Mouse (Mus musculus) liver, embryonic 15.5 days (tissue): ENCODE results near the gene Stx11. TPM values are rescaled to one million over a fixed set of nuclear protein-coding genes. Genes with fewer than 3 reads are reported as not detected.

ENCODE experiments used
- ATAC-seq: fragments of 200-750 bp; cut with Nextera tagmentation; 2 replicates; pipeline ENCODE4 v1.8.0; 2017; ENCODE audit warnings: moderate number of reproducible peaks, mild to moderate bottlenecking, moderate library complexity; ENCODE audit not compliant: insufficient read depth
- H3K27ac ChIP-seq: fragments of 300-500 bp; sonication (generic); replicated peaks from 2 replicates; pipeline ENCODE4 v1.5.1; 2015; ENCODE audit warnings: mild to moderate bottlenecking, inconsistent platforms
- H3K27me3 ChIP-seq: fragments of 300-500 bp; sonication (generic); 2 replicates; pipeline ENCODE4 v1.6.1; 2015; ENCODE audit warnings: mild to moderate bottlenecking, inconsistent platforms
- H3K36me3 ChIP-seq: fragments of 300-500 bp; sonication (generic); replicated peaks from 2 replicates; pipeline ENCODE4 v1.6.1; 2015; ENCODE audit warnings: moderate library complexity, mild to moderate bottlenecking, inconsistent platforms
- H3K4me1 ChIP-seq: fragments of 300-500 bp; sonication (generic); replicated peaks from 2 replicates; pipeline ENCODE4 v1.6.1; 2015; ENCODE audit warnings: inconsistent platforms
- H3K4me2 ChIP-seq: fragments of 300-500 bp; sonication (generic); 2 replicates; pipeline ENCODE4 v1.6.1; 2015; ENCODE audit warnings: moderate library complexity, mild to moderate bottlenecking, inconsistent platforms
- H3K4me3 ChIP-seq: fragments of 300-500 bp; sonication (generic); replicated peaks from 2 replicates; pipeline ENCODE4 v1.5.1; 2015; ENCODE audit warnings: mild to moderate bottlenecking, inconsistent platforms
- H3K9ac ChIP-seq: fragments of 300-500 bp; sonication (generic); 2 replicates; pipeline ENCODE4 v1.6.1; 2015; ENCODE audit warnings: moderate library complexity, mild to moderate bottlenecking, inconsistent platforms
- H3K9me3 ChIP-seq: fragments of 300-500 bp; sonication (generic); replicated peaks from 2 replicates; pipeline ENCODE4 v1.6.1; 2016; ENCODE audit warnings: inconsistent platforms
- WGBS: fragments of 180-500 bp; shearing (Covaris S2); methylation state at CpG from one replicate; pipeline ENCODE4 v1.1.7; 2015; ENCODE audit warnings: mixed read lengths; ENCODE audit not compliant: insufficient replicate concordance; 5-methylcytosine and 5-hydroxymethylcytosine counted together
- polyA plus RNA-seq: library from polyadenylated mRNA; unstranded; fragments of >200 nt; fragmentation: Nextera tagmentation; extraction: Ambion mirVana; gene quantifications from 2 replicates; pipeline ENCODE4 v1.2.1, GENCODE M21; 2015

Stx11 gene
- polyA plus RNA-seq, 1 experiment from 2014 or later: 10.6 TPM

GRCm38 (mm10) chr10:12911981-12912530 lies 52.0 kb downstream of the Stx11 start:
- no peak overlapping the region for H3K27ac ChIP-seq
- no peaks in the 10 kb centered on the region for H3K4me1 ChIP-seq
- ATAC-seq: no peak
- no peaks in the 10 kb centered on the region for H3K36me3 ChIP-seq
- H3K9ac ChIP-seq: no peak overlapping the region
- no peaks in the 10 kb centered on the region for H3K27me3 ChIP-seq
- no peaks in the 10 kb centered on the region for H3K9me3 ChIP-seq
- no peak overlapping the region for H3K4me3 ChIP-seq
- 32% methylated on average over 11 of the region's 11 CpGs for WGBS
- H3K4me2 ChIP-seq: peak overlapping the region; percentile 33; the same call in 1 of the 2 replicates

- H3K27me3 ChIP-seq: no peaks in the 10 kb centered on the region
- H3K4me2 ChIP-seq: no peak overlapping the region
- no peaks in the 10 kb centered on the region for H3K9me3 ChIP-seq
- 72% methylated on average over 13 of the region's 13 CpGs for WGBS
- no peaks in the 10 kb centered on the region for H3K4me1 ChIP-seq
- ATAC-seq: no peak
- H3K9ac ChIP-seq: no peak overlapping the region
- H3K4me3 ChIP-seq: no peak overlapping the region
- H3K27ac ChIP-seq: no peak overlapping the region
- H3K36me3 ChIP-seq: no peaks in the 10 kb centered on the region
Measured at GRCm38 (mm10) chr10:12911451-12911850, 52.6 kb downstream of the Stx11 start.

- H3K9me3 ChIP-seq: no peaks in the 10 kb centered on the region
- no peak for ATAC-seq
Measured at GRCm38 (mm10) chr10:12909891-12910290, 54.2 kb downstream of the Stx11 start.

GRCm38 (mm10) chr10:12909179-12909578 lies 54.9 kb downstream of the Stx11 start:
- H3K4me3 ChIP-seq: no peak overlapping the region
- H3K4me1 ChIP-seq: no peaks in the 10 kb centered on the region
- H3K4me2 ChIP-seq: no peak overlapping the region

More at GRCm38 (mm10) chr10:12909891-12910290, 54.2 kb downstream of the Stx11 start:
- no peaks in the 10 kb centered on the region for H3K27me3 ChIP-seq
- no peak overlapping the region for H3K9ac ChIP-seq
- H3K27ac ChIP-seq: no peak overlapping the region
- no peak overlapping the region for H3K4me3 ChIP-seq
- no peak overlapping the region for H3K4me2 ChIP-seq
- no peaks in the 10 kb centered on the region for H3K4me1 ChIP-seq
- no peaks in the 10 kb centered on the region for H3K36me3 ChIP-seq
- 65% methylated on average over 2 of the region's 2 CpGs for WGBS

GRCm38 (mm10) chr10:12904140-12904528 lies 60.0 kb downstream of the Stx11 start:
- Histone ChIP-seq H3K9me3 (no peaks in the 10 kb centered on the region), H3K27me3 (no peaks in the 10 kb centered on the region), H3K36me3 (no peaks in the 10 kb centered on the region), H3K4me3 (no peak overlapping the region), H3K9ac (no peak overlapping the region), H3K4me2 (no peak overlapping the region), H3K4me1 (no peaks in the 10 kb centered on the region; the same call in 1 of the 2 replicates), H3K27ac (no peak overlapping the region)
- no peak for ATAC-seq
- 61% methylated on average over 5 of the region's 5 CpGs for WGBS

More at GRCm38 (mm10) chr10:12909179-12909578, 54.9 kb downstream of the Stx11 start:
- Histone ChIP-seq H3K36me3 (no peaks in the 10 kb centered on the region), H3K9ac (no peak overlapping the region), H3K9me3 (no peaks in the 10 kb centered on the region), H3K27me3 (no peaks in the 10 kb centered on the region), H3K27ac (no peak overlapping the region)
- no peak for ATAC-seq
- WGBS: 61% methylated on average over 1 of the region's 1 CpGs

GRCm38 (mm10) chr10:12903440-12904139 lies 60.5 kb downstream of the Stx11 start:
- Histone ChIP-seq H3K27ac (no peak overlapping the region), H3K9me3 (no peaks in the 10 kb centered on the region), H3K4me1 (no peaks in the 10 kb centered on the region; the same call in 1 of the 2 replicates), H3K36me3 (no peaks in the 10 kb centered on the region), H3K4me2 (no peak overlapping the region), H3K27me3 (no peaks in the 10 kb centered on the region), H3K9ac (no peak overlapping the region), H3K4me3 (no peak overlapping the region)
- WGBS: 43% methylated on average over 5 of the region's 5 CpGs
- ATAC-seq: no peak

GRCm38 (mm10) chr10:12899901-12900300 lies 64.2 kb downstream of the Stx11 start:
- no peaks in the 10 kb centered on the region for H3K36me3 ChIP-seq
- WGBS: 72% methylated on average over 5 of the region's 5 CpGs

GRCm38 (mm10) chr10:12893339-12893738 lies 70.8 kb downstream of the Stx11 start:
- H3K36me3 ChIP-seq: no peaks in the 10 kb centered on the region
- WGBS: 93% methylated on average over 3 of the region's 3 CpGs
- no peak overlapping the region for H3K4me3 ChIP-seq
- no peaks in the 10 kb centered on the region for H3K4me1 ChIP-seq
- no peak for ATAC-seq
- no peaks in the 10 kb centered on the region for H3K27me3 ChIP-seq
- H3K9me3 ChIP-seq: no peaks in the 10 kb centered on the region
- no peak overlapping the region for H3K27ac ChIP-seq
- H3K4me2 ChIP-seq: no peak overlapping the region
- H3K9ac ChIP-seq: no peak overlapping the region

More at GRCm38 (mm10) chr10:12899901-12900300, 64.2 kb downstream of the Stx11 start:
- ATAC-seq: no peak
- no peaks in the 10 kb centered on the region for H3K9me3 ChIP-seq
- H3K27ac ChIP-seq: no peak overlapping the region
- H3K27me3 ChIP-seq: no peaks in the 10 kb centered on the region
- no peak overlapping the region for H3K9ac ChIP-seq
- H3K4me2 ChIP-seq: no peak overlapping the region
- no peaks in the 10 kb centered on the region; the same call in 1 of the 2 replicates for H3K4me1 ChIP-seq
- H3K4me3 ChIP-seq: no peak overlapping the region

- Histone ChIP-seq H3K4me3 (no peak overlapping the region), H3K27ac (no peak overlapping the region), H3K4me2 (no peak overlapping the region), H3K9ac (no peak overlapping the region), H3K4me1 (no peaks in the 10 kb centered on the region), H3K9me3 (no peaks in the 10 kb centered on the region), H3K36me3 (no peaks in the 10 kb centered on the region), H3K27me3 (no peaks in the 10 kb centered on the region)
- WGBS: 64% methylated on average over 13 of the region's 13 CpGs
- ATAC-seq: no peak
Measured at GRCm38 (mm10) chr10:12888373-12888772, 75.7 kb downstream of the Stx11 start.
